Mouse (Mus musculus): ENCODE data around the gene Ankrd13d.

- TF ChIP-seq CTCF (IDR thresholded peaks at IDR 0.05; ENCODE audit: low read depth): peak; percentile 83
- TF ChIP-seq EP300 (optimal IDR thresholded peaks at IDR 0.05): no peak
Measured at GRCm38 (mm10) chr19:4282898-4283553, at the start of gene Ankrd13d.
